Mouse (Mus musculus): Measurements from ENCODE around the gene Dlat. TPM values are rescaled to one million over a fixed set of nuclear protein-coding genes. Genes with fewer than 3 reads are reported as not detected.

Gene Dlat
- polyA plus RNA-seq, 1 experiment from 2014 or later: 47.7 TPM

GRCm38 (mm10) chr9:50692626-50693580 lies 33.3 kb upstream of the Dlat start:
- Histone ChIP-seq H3K27ac (no peak overlapping the region), H3K4me1 (peaks cover 10% of the 10 kb centered on the region), H3K9ac (no peak overlapping the region), H3K27me3 (no peaks in the 10 kb centered on the region), H3K4me2 (no peak overlapping the region), H3K4me3 (no peak overlapping the region), H3K36me3 (peaks cover 26% of the 10 kb centered on the region), H3K9me3 (no peaks in the 10 kb centered on the region)
- 34% methylated on average over 13 of the region's 13 CpGs for WGBS
- ATAC-seq (ENCODE audit: insufficient number of reproducible peaks, low FRiP score, low TSS enrichment, low read depth): no peak

DNA sequence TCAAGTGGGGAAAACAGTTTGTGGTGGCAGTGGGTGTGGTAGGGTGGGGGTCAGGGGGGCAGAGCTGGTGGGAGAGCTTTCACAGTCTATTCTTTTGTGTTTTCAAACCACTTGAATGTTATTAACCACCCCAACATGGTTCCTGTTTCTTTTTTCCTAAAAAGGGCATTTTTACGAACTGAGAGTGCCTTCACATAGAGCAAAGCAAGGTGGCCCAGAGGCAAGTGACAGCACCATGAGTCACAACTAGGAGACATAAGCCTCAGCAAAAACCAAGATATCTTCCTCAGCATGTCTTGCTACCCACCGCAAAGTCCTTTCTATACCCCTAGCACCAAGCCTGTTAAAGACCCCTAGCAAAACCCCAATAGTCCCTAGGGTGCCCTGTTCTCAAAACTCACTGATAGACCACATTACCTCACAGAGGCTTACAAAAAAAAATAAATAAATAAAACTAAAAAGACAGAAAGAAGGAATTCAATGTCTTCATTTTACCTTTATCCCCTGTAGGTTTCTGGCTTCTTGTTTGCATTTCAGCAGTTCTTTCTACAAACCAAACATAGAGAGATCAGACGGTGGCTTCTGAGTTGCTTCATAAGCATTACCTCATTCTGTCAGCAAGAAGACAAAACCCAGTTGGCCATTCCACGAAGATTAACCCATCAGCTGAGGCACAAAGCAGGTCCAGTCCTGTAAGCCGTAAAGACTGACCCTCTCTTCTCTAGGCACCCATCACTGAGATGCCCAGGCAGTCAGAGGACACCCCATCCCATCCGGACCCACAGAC lies 27.5 kb upstream of the Dlat start:
- no peaks in the 10 kb centered on the region for H3K27me3 ChIP-seq
- no peak overlapping the region for H3K9ac ChIP-seq
- H3K4me3 ChIP-seq: no peak overlapping the region
- no peak overlapping the region for H3K4me2 ChIP-seq
- H3K27ac ChIP-seq: no peak overlapping the region
- H3K36me3 ChIP-seq: peaks cover 54% of the 10 kb centered on the region
- no peaks in the 10 kb centered on the region for H3K9me3 ChIP-seq
- no peaks in the 10 kb centered on the region for H3K4me1 ChIP-seq
- 85% methylated on average over 6 of the region's 6 CpGs for WGBS
- no peak for ATAC-seq (ENCODE audit: insufficient number of reproducible peaks, low FRiP score, low TSS enrichment, low read depth)

DNA sequence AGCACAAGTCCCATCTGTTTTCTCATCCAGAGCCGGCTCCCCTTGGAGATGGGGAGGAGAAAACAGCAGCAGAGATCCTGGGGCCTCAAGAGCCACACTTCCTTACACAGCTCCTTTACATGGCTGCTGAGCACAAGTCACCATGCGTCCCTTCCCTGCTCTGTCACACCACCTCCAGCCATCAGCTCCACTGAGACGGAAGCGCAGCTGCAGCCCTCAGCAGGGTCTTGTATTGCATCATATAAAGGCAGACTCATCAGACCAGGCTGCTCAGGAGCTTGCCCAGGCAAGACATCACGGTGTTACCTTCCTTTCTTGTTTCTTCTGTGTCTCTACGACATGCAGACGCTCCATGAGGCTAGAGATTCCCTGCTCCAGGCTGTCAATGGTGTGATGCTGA lies 22.1 kb upstream of the Dlat start:
- Histone ChIP-seq H3K36me3 (peaks cover 74% of the 10 kb centered on the region), H3K27me3 (no peaks in the 10 kb centered on the region), H3K4me2 (no peak overlapping the region), H3K9me3 (no peaks in the 10 kb centered on the region), H3K4me1 (no peaks in the 10 kb centered on the region), H3K27ac (no peak overlapping the region), H3K9ac (no peak overlapping the region), H3K4me3 (no peak overlapping the region)
- WGBS: 62% methylated on average over 7 of the region's 7 CpGs
- no peak for ATAC-seq (ENCODE audit: insufficient number of reproducible peaks, low FRiP score, low TSS enrichment, low read depth)

DNA sequence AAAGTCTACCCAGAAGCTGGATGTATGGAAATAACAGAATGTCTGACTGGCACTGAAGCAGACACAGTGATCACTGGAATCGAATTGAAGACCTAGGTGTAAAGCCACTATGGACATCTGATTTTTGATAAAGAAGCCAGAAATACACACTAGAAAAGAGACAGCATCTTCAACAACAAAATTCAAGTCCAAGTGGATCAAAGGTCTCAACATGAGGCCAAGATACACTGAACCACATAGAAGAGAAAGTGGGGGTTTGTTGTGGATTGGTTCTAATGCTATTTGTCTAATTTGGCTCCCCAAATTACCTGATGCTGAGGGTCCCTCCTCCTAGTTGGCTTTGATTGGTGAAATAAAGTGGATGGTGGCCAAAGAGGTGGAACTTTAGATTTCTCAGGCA lies 19.8 kb upstream of the Dlat start:
- 76% methylated on average over 1 of the region's 1 CpGs for WGBS
- Histone ChIP-seq H3K27me3 (no peaks in the 10 kb centered on the region), H3K4me3 (no peak overlapping the region), H3K9me3 (no peaks in the 10 kb centered on the region), H3K4me1 (no peaks in the 10 kb centered on the region), H3K36me3 (peaks cover 72% of the 10 kb centered on the region), H3K9ac (no peak overlapping the region), H3K4me2 (no peak overlapping the region), H3K27ac (no peak overlapping the region)
- no peak for ATAC-seq (ENCODE audit: insufficient number of reproducible peaks, low FRiP score, low TSS enrichment, low read depth)

DNA sequence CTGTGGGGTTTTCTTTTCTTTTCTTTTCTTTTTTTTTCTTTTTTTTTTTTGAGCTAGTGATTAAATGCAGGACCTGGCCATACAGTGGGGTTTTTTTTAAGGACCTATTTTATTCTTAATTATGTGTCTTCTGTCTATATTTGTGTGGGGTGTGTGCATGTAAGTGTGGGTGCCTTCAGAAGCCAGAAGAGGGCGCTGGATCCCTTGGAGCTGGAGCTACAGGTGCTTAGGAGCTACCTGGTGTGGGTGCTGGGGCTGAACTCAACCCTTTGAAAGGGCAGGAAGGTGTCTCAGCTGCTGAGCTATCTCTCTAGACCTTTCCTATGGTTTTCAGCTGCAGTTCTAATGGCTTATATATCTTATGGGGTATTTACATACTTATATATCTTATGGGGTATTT lies 15.2 kb upstream of the Dlat start:
- H3K4me1 ChIP-seq: no peaks in the 10 kb centered on the region
- H3K4me3 ChIP-seq: no peak overlapping the region
- H3K9me3 ChIP-seq: no peaks in the 10 kb centered on the region
- peaks cover 30% of the 10 kb centered on the region for H3K36me3 ChIP-seq
- H3K27me3 ChIP-seq: no peaks in the 10 kb centered on the region
- H3K9ac ChIP-seq: no peak overlapping the region
- WGBS: 11% methylated on average over 1 of the region's 1 CpGs
- no peak overlapping the region for H3K4me2 ChIP-seq
- no peak overlapping the region for H3K27ac ChIP-seq
- no peak for ATAC-seq (ENCODE audit: insufficient number of reproducible peaks, low FRiP score, low TSS enrichment, low read depth)

GRCm38 (mm10) chr9:50670690-50671089 lies 11.1 kb upstream of the Dlat start:
- 0 out of 2 replicates have a peak, but pooled peaks have one; percentile 61 for ATAC-seq (ENCODE audit: insufficient number of reproducible peaks, low FRiP score, low TSS enrichment, low read depth)
- H3K9me3 ChIP-seq: no peaks in the 10 kb centered on the region
- no peaks in the 10 kb centered on the region for H3K4me1 ChIP-seq
- no peak overlapping the region for H3K27ac ChIP-seq
- no peaks in the 10 kb centered on the region for H3K27me3 ChIP-seq
- WGBS: 35% methylated on average over 5 of the region's 5 CpGs
- no peak overlapping the region for H3K4me3 ChIP-seq
- no peak overlapping the region for H3K9ac ChIP-seq
- no peak overlapping the region for H3K4me2 ChIP-seq
- peaks cover 30% of the 10 kb centered on the region for H3K36me3 ChIP-seq

- Histone ChIP-seq H3K27me3 (no peaks in the 10 kb centered on the region), H3K36me3 (peaks cover 32% of the 10 kb centered on the region), H3K9me3 (no peaks in the 10 kb centered on the region), H3K9ac (no peak overlapping the region), H3K27ac (no peak overlapping the region), H3K4me1 (no peaks in the 10 kb centered on the region), H3K4me3 (no peak overlapping the region), H3K4me2 (no peak overlapping the region)
- no peak for ATAC-seq (ENCODE audit: insufficient number of reproducible peaks, low FRiP score, low TSS enrichment, low read depth)
- 86% methylated on average over 8 of the region's 8 CpGs for WGBS
Observed at GRCm38 (mm10) chr9:50667579-50668498, 8.3 kb upstream of the Dlat start.

GRCm38 (mm10) chr9:50666442-50666841 lies 6.9 kb upstream of the Dlat start:
- H3K4me1 ChIP-seq: no peaks in the 10 kb centered on the region
- no peaks in the 10 kb centered on the region for H3K27me3 ChIP-seq
- peaks cover 32% of the 10 kb centered on the region for H3K36me3 ChIP-seq

DNA sequence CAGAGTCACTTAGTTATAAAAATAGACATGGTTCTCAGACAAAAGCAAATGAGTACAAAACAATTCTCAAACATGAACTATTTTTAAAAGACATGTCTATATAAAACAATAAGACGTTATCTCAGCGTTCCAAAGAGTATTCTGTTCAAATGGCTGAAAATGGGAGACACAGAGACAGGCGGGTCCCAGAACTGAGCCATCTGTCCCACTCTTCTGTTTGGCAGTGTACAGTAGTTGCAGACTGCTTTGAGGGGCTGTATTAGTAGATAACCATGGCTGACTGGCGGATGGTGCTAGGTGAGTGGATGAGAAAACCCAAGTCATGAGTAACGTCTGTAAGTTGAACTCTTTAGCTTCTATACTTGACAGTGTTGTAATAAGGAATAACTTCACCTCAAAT lies 5.2 kb upstream of the Dlat start:
- Histone ChIP-seq H3K27me3 (no peaks in the 10 kb centered on the region), H3K36me3 (peaks cover 32% of the 10 kb centered on the region), H3K4me3 (no peak overlapping the region), H3K9ac (no peak overlapping the region), H3K4me2 (no peak overlapping the region), H3K27ac (no peak overlapping the region), H3K4me1 (peaks cover 4% of the 10 kb centered on the region), H3K9me3 (no peaks in the 10 kb centered on the region)
- 88% methylated on average over 5 of the region's 5 CpGs for WGBS
- ATAC-seq (ENCODE audit: insufficient number of reproducible peaks, low FRiP score, low TSS enrichment, low read depth): no peak

More at GRCm38 (mm10) chr9:50666442-50666841, 6.9 kb upstream of the Dlat start:
- Histone ChIP-seq H3K9me3 (no peaks in the 10 kb centered on the region), H3K27ac (no peak overlapping the region), H3K4me3 (no peak overlapping the region), H3K9ac (no peak overlapping the region), H3K4me2 (no peak overlapping the region)
- no peak for ATAC-seq (ENCODE audit: insufficient number of reproducible peaks, low FRiP score, low TSS enrichment, low read depth)
- 88% methylated on average over 6 of the region's 6 CpGs for WGBS

DNA sequence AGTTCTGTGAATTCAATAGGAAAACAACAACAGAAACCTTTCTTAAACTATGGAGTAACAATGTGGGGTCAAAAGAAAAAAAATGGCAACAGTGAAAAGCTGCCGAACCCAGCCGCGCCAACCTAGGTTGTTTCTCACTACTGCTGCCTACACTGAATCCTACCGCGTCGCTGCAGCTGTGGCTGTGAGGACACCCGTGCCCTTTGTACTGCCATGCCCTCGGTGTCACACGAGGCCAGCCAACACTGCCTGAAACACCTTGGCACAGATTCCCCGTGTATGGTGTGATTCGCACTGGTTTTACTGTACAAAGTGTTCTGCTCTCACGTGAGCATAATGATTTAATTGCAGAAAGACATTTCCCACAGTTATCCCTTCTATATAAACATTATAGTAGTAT lies 851 bp upstream of the Dlat start:
- peak overlapping the region; percentile 93 for H3K4me3 ChIP-seq
- ATAC-seq (ENCODE audit: insufficient number of reproducible peaks, low FRiP score, low TSS enrichment, low read depth): no peak
- no peaks in the 10 kb centered on the region for H3K9me3 ChIP-seq
- WGBS: 13% methylated on average over 12 of the region's 12 CpGs
- peak overlapping the region; percentile 72 for H3K4me2 ChIP-seq
- 0 out of 2 replicates have a peak overlapping the region, but pooled peaks have one; percentile 82 for H3K9ac ChIP-seq
- no peaks in the 10 kb centered on the region for H3K27me3 ChIP-seq
- H3K27ac ChIP-seq: no peak overlapping the region
- peaks cover 14% of the 10 kb centered on the region for H3K4me1 ChIP-seq
- peaks cover 22% of the 10 kb centered on the region for H3K36me3 ChIP-seq

GRCm38 (mm10) chr9:50658941-50659388 lies 615 bp downstream of the Dlat start:
- H3K9me3 ChIP-seq: no peaks in the 10 kb centered on the region
- H3K4me1 ChIP-seq: peaks cover 14% of the 10 kb centered on the region
- peak overlapping the region; percentile 93 for H3K4me3 ChIP-seq
- H3K27me3 ChIP-seq: no peaks in the 10 kb centered on the region
- peak overlapping the region; percentile 72 for H3K4me2 ChIP-seq
- WGBS: under 1% methylated on average over 28 of the region's 28 CpGs
- ATAC-seq (ENCODE audit: insufficient number of reproducible peaks, low FRiP score, low TSS enrichment, low read depth): 0 out of 2 replicates have a peak, but pooled peaks have one; percentile 30
- H3K9ac ChIP-seq: peak overlapping the region; percentile 82
- peaks cover 31% of the 10 kb centered on the region for H3K36me3 ChIP-seq
- peak overlapping the region; percentile 88 for H3K27ac ChIP-seq

Data from limb, embryonic 15.5 days (tissue).